Mouse (Mus musculus) layer of hippocampus, adult 18-20 months (tissue): ENCODE data around the gene Daam1. TPM values are rescaled to one million over a fixed set of nuclear protein-coding genes. Genes with fewer than 3 reads are reported as not detected.
A peak's percentile ranks its signal among the peaks of the same experiment; 100 is the strongest.

Source experiments
- DNase-seq, 2 experiments: peaks; one replicate each; pipeline ENCODE4 v3.0.0; 2022; ENCODE audit warnings: low spot score in 2 of 2
- total RNA-seq, 2 experiments: library from RNA; stranded (reverse); gene quantifications; 2 replicates each; pipeline ENCODE4 v1.2.3; 2021

Daam1 gene
- total RNA-seq, 2 experiments from 2014 or later = 58.1 to 63.0 TPM

GRCm38 (mm10) chr12:71992599-71993210 lies 161.8 kb downstream of the Daam1 start:
- no peak for DNase-seq

- DNase-seq = peak in 1 of 2 experiments; percentile 69
These were observed 165.0 kb downstream of the Daam1 start for GRCm38 (mm10) chr12:71995831-71996230.

GRCm38 (mm10) chr12:71996920-71997319 lies 166.0 kb downstream of the Daam1 start:
- DNase-seq = no peak

DNA sequence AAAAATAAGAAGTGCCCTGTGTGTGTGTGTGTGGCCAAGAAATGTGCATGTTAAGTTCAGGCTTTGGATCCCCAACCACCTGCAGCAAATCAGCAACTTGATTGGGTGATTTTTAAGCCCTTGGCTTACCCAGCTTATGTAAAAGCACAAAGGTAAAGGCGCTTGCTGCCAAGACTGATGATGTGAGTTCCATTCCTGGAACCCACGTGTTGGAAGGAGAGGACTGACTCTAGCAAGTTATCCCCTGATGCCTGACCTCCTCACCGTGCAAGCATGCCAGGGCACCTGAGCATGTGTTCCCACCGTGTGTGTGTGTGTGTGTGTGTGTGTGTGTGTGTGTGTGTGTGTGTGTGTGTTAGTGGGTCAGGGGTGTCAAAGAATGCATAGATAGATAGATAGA lies 166.5 kb downstream of the Daam1 start:
- DNase-seq = no peak

- no peak for DNase-seq
These were observed 167.8 kb downstream of the Daam1 start for GRCm38 (mm10) chr12:71998653-71999052.

DNA sequence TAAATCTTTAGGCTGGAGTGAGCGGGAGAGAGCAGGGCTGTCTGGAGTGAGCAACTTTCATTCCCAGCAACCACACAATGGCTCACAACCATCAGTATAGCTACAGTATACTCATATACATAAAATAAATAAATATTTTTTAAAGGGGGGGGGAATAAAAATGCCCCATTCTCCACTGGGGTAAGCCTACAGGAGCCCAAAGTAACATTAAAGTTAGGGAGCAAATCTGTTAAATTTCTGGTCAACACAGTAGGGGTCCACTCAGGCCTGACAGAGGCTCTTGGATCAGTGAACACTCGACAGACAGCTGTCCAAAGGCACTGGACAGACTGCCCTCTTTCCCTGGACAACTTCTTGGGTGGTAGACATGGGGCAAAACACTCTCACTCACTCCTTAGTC lies 168.8 kb downstream of the Daam1 start:
- DNase-seq = no peak

GRCm38 (mm10) chr12:72001811-72002210 lies 170.9 kb downstream of the Daam1 start:
- DNase-seq = no peak

DNA sequence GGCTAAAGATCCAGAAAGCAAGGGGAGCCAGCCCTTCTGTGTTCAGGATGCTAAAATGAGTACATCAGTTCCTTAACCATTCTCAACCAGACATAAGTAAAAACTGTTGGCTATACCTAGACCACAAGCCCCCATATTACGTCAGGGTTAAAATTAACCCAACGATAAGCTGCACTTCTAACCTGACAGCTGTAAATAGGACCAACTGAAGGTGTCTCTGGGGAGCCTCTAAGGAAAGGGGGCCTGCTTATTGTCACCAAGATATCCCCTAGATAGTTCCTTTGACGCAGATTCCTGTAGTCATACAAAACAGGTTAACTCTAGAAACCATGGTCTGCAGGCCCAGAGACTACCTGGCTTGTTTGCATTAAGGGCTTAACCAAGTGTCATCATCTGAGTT lies 174.4 kb downstream of the Daam1 start:
- no peak for DNase-seq

GRCm38 (mm10) chr12:72007656-72008055 lies 176.8 kb downstream of the Daam1 start:
- no peak for DNase-seq

GRCm38 (mm10) chr12:72009051-72009902 lies 178.4 kb downstream of the Daam1 start:
- no peak for DNase-seq

DNA sequence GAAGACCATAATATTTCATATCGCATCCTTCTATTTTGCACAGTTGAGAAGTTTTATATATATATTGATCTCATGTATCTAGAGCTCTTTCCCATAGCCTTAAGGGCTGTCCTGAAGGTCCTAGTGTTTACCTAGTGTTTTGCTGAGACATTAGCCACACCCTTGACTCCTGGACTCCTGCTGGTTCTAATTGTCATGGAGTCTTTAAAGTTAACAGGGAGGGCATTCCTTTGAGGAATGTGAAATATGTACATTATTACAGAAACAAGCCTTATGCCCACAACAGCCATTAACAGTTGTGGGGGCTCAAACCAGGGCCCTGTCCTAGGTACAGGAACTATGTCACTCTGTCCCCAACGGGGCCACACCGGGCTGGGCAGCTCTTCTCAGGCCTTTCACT lies 180.5 kb downstream of the Daam1 start:
- DNase-seq = no peak

DNA sequence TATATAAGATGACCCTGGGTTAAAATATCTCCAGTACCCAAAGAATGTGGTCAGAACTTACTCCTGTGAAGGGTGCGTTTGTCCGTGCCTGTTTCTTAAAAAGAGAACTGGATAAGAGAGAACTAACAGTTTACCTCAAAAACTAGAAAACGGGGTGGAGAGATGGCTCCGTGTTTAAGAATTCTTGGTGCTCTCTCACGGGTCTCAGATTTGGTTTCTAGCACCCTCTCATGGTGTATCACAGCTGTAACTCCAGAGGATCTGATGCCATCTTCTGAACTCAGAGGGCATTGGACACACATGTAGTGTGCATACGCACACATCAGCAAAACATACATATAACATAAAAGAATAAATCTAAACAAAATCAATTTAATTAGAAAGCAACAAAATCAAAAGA lies 181.2 kb downstream of the Daam1 start:
- DNase-seq = no peak

GRCm38 (mm10) chr12:72013711-72014354 lies 183.0 kb downstream of the Daam1 start:
- peak in 1 of 2 experiments; percentile 22 for DNase-seq

DNA sequence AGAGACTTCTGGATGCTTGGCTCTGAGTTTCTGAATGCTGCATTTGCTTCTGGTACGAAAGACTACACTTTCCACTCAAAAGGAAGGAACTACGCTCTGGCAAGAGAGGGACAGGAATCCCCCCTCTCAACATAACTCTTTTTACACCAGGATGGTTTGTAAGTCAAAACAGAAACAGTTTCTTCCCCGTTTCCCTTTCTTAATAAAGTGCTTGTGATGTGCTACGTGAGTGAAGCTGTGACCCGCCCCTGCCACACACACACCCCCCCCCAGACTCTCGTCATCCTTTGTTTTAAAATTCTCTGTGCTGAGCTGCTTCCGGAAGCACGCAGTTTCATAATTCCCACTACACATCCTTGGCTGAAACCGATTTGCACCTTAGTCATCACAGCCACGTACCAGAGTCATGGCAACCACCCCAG lies 183.5 kb downstream of the Daam1 start:
- DNase-seq = no peak

- no peak for DNase-seq
These were observed 184.4 kb downstream of the Daam1 start for GRCm38 (mm10) chr12:72015296-72015695.

- DNase-seq = no peak
These were observed 189.4 kb downstream of the Daam1 start for GRCm38 (mm10) chr12:72020285-72020684.

DNA sequence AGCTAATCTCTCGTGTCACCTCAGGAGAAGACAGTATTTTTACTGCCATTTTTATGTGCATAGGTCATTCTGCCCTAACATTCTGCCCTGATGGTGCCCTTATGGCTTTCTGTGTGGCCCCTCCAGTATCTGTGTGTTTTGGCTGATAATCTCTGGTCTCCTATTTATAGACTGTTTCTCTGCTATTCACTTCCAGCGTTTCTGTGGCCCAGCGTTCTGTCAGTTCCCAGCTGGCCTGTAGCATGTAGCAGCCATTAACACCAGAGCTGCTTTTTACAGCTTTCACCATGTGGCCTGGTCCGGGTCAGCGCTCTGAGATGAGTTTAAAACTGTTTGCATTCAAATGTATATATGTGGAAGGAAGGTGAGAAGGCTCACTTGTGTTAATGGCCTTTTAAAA lies 190.7 kb downstream of the Daam1 start:
- no peak for DNase-seq

DNA sequence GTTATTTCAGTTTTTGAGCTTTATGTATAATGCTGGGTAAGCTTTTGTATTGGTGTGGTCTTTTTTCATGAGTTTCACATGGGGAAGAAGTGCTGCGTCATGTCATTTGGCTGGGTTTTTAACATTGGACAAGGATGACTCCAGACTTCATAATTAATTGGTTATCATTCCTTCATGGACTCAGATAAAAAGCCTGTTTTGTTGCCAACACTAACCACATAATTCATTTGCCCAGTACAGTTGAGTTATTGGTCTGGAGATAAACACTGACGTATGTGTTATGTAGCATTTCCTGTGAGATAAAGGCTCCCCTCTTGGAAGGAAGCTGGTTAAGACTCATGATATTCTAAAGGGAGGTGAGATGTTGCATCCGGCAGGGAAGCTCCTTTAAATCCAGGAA lies 191.9 kb downstream of the Daam1 start:
- no peak for DNase-seq

GRCm38 (mm10) chr12:72023572-72023971 lies 192.7 kb downstream of the Daam1 start:
- DNase-seq = no peak

- no peak for DNase-seq
These were observed 194.5 kb downstream of the Daam1 start for GRCm38 (mm10) chr12:72025275-72025795.

GRCm38 (mm10) chr12:72031171-72031570 lies 200.3 kb downstream of the Daam1 start:
- no peak for DNase-seq

DNA sequence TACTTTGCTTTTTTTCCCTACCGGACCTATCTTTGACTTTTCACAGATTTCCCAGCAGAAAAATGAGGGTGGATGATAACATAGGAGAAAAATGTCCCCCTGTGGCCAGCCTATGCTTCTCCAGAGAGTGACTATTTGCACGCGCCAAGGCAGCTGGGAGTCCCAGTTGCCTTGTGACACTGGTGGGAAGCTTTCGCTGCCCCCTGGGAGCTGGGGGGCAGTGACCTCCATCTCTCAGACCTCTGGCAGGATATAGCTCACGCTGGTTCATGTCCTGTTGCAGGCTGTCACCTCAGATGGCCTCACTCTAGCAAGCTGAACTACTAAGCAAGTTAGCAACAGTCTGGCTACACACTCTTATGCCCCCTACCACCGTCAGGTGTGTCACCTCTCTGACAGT lies 200.9 kb downstream of the Daam1 start:
- no peak for DNase-seq
